Mouse (Mus musculus) heart, adult 11 months (tissue): Measurements from ENCODE around the gene Gm5678.
"Not testable (repeated sequence)": the region's sequence is repeated elsewhere in the genome, so short reads cannot be mapped to it uniquely, and the experiment has no call there.

Source experiments
- DNase-seq: peaks from one replicate; pipeline ENCODE4 v3.0.0; 2022

Gm5678 gene

GRCm38 (mm10) chr16:93608731-93609130, 19.2 kb upstream of the Gm5678 start:
- peak; percentile 76 for DNase-seq

GRCm38 (mm10) chr16:93609796-93610195, 18.1 kb upstream of the Gm5678 start:
- DNase-seq = peak; percentile 61

GRCm38 (mm10) chr16:93610961-93611360, 16.9 kb upstream of the Gm5678 start:
- DNase-seq = peak; percentile 56

GRCm38 (mm10) chr16:93615118-93615870, 12.6 kb upstream of the Gm5678 start:
- peak; percentile 92 for DNase-seq

- DNase-seq = peak; percentile 69
Measured at GRCm38 (mm10) chr16:93623759-93624158, 4.1 kb upstream of the Gm5678 start.

GRCm38 (mm10) chr16:93624671-93625070, 3.2 kb upstream of the Gm5678 start:
- peak; percentile 68 for DNase-seq

GRCm38 (mm10) chr16:93626745-93627144, 1.2 kb upstream of the Gm5678 start:
- peak; percentile 46 for DNase-seq

- no peak for DNase-seq
Measured at GRCm38 (mm10) chr16:93644006-93644405, 16.1 kb downstream of the Gm5678 start.

GRCm38 (mm10) chr16:93648441-93649183, 20.7 kb downstream of the Gm5678 start:
- DNase-seq = peak; percentile 75

- DNase-seq = no peak
Measured at GRCm38 (mm10) chr16:93667976-93668375, 40.1 kb downstream of the Gm5678 start.

- DNase-seq = no peak
Measured at GRCm38 (mm10) chr16:93669521-93669920, 41.6 kb downstream of the Gm5678 start.

GRCm38 (mm10) chr16:93670466-93670865, 42.6 kb downstream of the Gm5678 start:
- DNase-seq = not testable (repeated sequence)

GRCm38 (mm10) chr16:93671064-93671463, 43.2 kb downstream of the Gm5678 start:
- no peak for DNase-seq

- DNase-seq = peak; percentile 79
Measured at GRCm38 (mm10) chr16:93676376-93676775, 48.5 kb downstream of the Gm5678 start.

- no peak for DNase-seq
Measured at GRCm38 (mm10) chr16:93678206-93678605, 50.3 kb downstream of the Gm5678 start.

- DNase-seq = peak; percentile 74
Measured at GRCm38 (mm10) chr16:93679165-93679564, 51.3 kb downstream of the Gm5678 start.
